Mouse (Mus musculus) liver, adult (tissue): Measurements from ENCODE around the gene Fam168b.

ENCODE experiments used
- GATA4 ChIP-seq: IDR thresholded peaks from 2 replicates; pipeline ENCODE4 v1.6.1; 2014; ENCODE audit warnings: mild to moderate bottlenecking, low read length; ENCODE audit not compliant: insufficient replicate concordance

The Fam168b gene

GRCm38 (mm10) chr1:34842887-34843618 is at the start of gene Fam168b:
Gene Fam168b, minus strand, starts transcription at chr1:34843065.
- TF ChIP-seq GATA4, result no peak

GRCm38 (mm10) chr1:34892466-34892865 is 49.6 kb upstream of the Fam168b start:
- TF ChIP-seq GATA4, result no peak

- TF ChIP-seq GATA4, result no peak
These were observed 48.9 kb upstream of the Fam168b start for GRCm38 (mm10) chr1:34891559-34892289.

- TF ChIP-seq GATA4, result no peak
These were observed 40.9 kb upstream of the Fam168b start for GRCm38 (mm10) chr1:34883776-34884175.

GRCm38 (mm10) chr1:34879611-34880010 is 36.7 kb upstream of the Fam168b start:
- no peak for TF ChIP-seq GATA4

GRCm38 (mm10) chr1:34873551-34873950 is 30.7 kb upstream of the Fam168b start:
- TF ChIP-seq GATA4, result no peak

- no peak for TF ChIP-seq GATA4
These were observed 28.3 kb upstream of the Fam168b start for GRCm38 (mm10) chr1:34871170-34871569.

- TF ChIP-seq GATA4, result no peak
These were observed 26.4 kb upstream of the Fam168b start for GRCm38 (mm10) chr1:34869231-34869630.

- no peak for TF ChIP-seq GATA4
These were observed 25.5 kb upstream of the Fam168b start for GRCm38 (mm10) chr1:34868391-34868790.

GRCm38 (mm10) chr1:34867574-34867955 is 24.7 kb upstream of the Fam168b start:
- no peak for TF ChIP-seq GATA4

GRCm38 (mm10) chr1:34866815-34867573 is 24.1 kb upstream of the Fam168b start:
- no peak for TF ChIP-seq GATA4

GRCm38 (mm10) chr1:34865866-34866265 is 23.0 kb upstream of the Fam168b start:
- TF ChIP-seq GATA4, result no peak

- TF ChIP-seq GATA4, result no peak
These were observed 21.4 kb upstream of the Fam168b start for GRCm38 (mm10) chr1:34864243-34864642.

- no peak for TF ChIP-seq GATA4
These were observed 20.5 kb upstream of the Fam168b start for GRCm38 (mm10) chr1:34863323-34863722.

- TF ChIP-seq GATA4, result no peak
These were observed 20.0 kb upstream of the Fam168b start for GRCm38 (mm10) chr1:34862877-34863276.

- TF ChIP-seq GATA4, result no peak
These were observed 17.3 kb upstream of the Fam168b start for GRCm38 (mm10) chr1:34860205-34860604.
